Mouse (Mus musculus) 3T3-L1 (cell line): ENCODE results near the gene Rbbp5.
"Not testable (repeated sequence)": the region's sequence is repeated elsewhere in the genome, so short reads cannot be mapped to it uniquely, and the experiment has no call there.

ENCODE experiments used
- DNase-seq: peaks from one replicate; pipeline ENCODE4 v3.0.0-alpha.2; 2015; ENCODE audit warnings: low read depth, low spot score

Gene Rbbp5

GRCm38 (mm10) chr1:132476928-132477691, at the start of gene Rbbp5:
Gene Rbbp5, plus strand, starts transcription at chr1:132477365.
- peak; percentile 90 for DNase-seq

GRCm38 (mm10) chr1:132430818-132431217, 46.3 kb upstream of the Rbbp5 start:
- no peak for DNase-seq

GRCm38 (mm10) chr1:132431716-132432115, 45.4 kb upstream of the Rbbp5 start:
- DNase-seq = no peak

DNA sequence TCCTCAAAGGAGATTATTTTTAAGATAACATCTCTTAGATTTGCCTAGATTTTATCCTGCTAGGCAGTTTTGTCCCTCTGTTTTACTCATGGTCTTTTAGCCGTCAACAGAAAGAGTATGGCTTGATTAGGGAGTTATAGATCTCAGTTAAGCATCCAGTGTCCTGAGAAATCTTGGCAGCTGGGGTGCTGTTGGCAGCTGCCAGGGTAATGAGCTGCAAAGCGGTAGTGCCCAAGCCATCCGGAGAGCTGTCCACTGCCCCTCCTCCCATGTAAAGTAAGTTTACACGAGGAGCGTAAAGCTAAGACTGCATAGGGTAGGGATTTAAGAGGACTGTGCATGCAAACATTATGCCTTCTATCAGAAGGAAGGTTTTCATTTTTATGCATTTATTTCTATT, 43.8 kb upstream of the Rbbp5 start:
- DNase-seq = no peak

- no peak for DNase-seq
Observed at GRCm38 (mm10) chr1:132434032-132434431, 43.1 kb upstream of the Rbbp5 start.

DNA sequence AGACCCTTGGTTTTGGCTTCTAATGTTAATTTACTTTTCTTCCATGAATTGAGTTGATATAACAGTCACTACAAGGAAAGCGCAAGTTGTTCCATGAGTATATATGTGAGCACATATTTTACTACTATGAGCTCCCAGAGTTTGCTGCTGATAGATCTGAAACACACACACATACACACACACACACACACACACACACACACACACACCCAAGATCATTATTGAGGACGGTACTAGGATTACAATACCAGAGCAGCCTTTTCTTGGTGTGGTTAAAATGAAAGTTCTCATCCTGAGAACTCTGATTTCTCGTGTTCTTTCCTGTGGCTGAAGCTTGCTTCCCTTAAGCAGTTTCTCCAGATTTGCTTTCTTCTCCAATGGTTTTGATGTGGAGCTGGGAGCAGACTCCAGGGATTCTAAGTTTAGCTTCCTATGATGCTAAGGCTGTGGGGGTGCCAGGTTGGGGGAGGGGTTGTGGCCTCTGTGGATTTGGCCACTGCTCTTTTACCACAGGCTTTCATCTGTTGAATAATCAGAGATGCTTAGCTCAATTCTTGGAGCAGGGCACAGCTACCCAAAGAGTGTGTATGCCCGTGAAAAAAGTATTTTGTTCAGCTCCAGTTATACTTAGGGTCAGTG, 40.7 kb upstream of the Rbbp5 start:
- DNase-seq = no peak

- DNase-seq = no peak
Observed at GRCm38 (mm10) chr1:132436960-132437359, 40.2 kb upstream of the Rbbp5 start.

- no peak for DNase-seq
Observed at GRCm38 (mm10) chr1:132437389-132437788, 39.8 kb upstream of the Rbbp5 start.

DNA sequence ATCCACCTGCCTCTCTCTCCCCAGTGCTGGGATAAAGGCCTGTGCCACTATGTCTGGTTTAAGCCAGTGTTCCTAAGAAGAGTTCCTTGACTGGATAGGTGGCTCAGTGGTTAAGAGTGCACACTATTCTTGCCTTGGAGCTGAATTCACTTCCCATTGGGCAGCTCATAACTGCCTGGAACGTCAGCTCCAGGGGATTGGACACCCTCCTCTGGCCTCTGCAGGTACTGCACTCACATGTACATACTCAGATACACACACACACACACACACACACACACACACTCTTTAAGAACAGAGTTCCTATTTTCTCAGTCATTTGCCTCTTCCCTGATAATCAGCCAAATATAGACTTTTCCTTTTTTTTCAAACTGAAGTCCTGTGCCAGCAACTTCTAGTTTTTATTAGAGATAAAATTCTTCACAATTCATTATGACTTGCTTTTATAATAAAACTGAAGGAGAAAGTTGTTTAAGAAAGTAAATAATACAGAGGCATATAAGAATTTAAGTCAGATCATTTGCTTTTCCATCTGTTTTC, 36.2 kb upstream of the Rbbp5 start:
- DNase-seq = no peak

DNA sequence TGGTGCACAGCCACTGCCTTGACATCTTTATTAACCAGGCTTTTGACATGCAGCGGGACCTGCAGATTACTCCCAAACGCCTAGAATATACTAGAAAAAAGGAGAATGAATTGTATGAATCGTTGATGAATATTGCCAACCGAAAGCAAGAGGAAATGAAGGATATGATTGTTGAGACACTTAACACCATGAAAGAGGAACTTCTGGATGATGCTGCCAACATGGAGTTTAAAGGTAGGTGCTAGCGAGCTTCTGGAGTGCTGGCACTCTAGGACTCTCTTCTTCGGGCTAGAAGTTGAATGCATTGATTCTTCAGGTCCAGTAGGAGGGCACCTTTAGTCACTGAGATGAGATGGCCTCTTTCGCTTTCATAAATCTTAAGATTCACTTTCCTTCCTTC, 27.4 kb upstream of the Rbbp5 start:
- DNase-seq = no peak

DNA sequence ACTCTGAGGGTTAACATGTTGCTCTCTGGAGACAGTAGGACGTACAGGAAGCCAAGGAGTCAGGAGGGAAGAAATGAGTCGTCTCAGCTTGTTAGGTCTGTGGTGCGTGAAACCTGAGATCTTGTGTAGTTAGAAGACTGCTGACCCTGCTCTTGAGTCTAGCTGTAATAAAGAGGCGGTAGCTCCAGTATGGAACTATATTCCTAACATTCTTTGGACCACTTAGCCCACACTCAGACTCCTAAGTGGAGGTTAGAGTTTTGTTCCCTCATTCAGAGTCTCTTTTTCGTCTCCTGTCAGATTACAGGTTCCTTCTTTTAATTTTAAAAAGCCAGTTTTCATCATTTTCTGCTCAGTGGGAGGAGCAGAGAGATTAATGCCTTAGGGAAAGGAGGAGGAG, 12.5 kb upstream of the Rbbp5 start:
- DNase-seq = peak; percentile 80

- peak; percentile 69 for DNase-seq
Observed at GRCm38 (mm10) chr1:132468926-132469325, 8.2 kb upstream of the Rbbp5 start.

DNA sequence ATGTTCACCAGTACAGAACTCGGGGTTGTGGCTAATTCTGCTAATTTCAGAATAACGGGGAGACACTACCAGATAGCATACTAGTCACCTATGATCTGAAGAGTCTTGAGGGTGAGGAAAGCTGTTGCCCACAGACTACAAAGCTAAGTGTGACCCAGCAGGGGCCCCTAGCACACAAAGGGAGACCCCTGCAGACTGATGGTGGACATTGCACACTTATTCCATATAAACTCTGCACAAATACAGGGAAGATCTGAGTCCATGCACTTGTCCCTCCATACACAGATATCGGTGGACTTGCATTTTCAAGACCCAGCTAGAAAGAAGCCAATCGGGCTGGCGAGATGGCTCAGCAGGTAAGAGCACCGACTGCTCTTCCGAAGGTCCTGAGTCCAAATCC, 7.6 kb upstream of the Rbbp5 start:
- DNase-seq = peak; percentile 47

- DNase-seq = not testable (repeated sequence)
Observed at GRCm38 (mm10) chr1:132470031-132470430, 7.1 kb upstream of the Rbbp5 start.

GRCm38 (mm10) chr1:132471032-132471431, 6.1 kb upstream of the Rbbp5 start:
- no peak for DNase-seq

GRCm38 (mm10) chr1:132471499-132471898, 5.7 kb upstream of the Rbbp5 start:
- no peak for DNase-seq

DNA sequence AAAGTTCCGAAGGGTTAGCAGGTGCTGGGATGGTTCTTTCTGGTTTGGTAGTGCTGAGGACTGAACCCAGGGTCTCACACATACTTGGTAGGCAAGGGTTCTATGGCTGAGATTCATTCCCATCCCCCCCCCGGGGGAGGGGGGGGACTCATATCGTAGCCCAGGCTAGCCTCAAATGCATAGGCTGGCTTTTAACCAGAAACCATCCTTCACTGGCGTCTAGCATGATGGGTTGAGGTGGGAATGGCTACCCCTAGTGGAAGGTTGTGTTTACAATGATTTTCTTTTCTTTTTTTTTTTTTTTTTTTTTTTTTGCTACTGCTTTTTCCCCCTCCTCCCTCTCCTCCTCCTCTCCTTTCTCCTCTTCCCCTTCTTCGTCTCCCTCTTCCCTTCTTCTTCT, 4.6 kb upstream of the Rbbp5 start:
- no peak for DNase-seq

DNA sequence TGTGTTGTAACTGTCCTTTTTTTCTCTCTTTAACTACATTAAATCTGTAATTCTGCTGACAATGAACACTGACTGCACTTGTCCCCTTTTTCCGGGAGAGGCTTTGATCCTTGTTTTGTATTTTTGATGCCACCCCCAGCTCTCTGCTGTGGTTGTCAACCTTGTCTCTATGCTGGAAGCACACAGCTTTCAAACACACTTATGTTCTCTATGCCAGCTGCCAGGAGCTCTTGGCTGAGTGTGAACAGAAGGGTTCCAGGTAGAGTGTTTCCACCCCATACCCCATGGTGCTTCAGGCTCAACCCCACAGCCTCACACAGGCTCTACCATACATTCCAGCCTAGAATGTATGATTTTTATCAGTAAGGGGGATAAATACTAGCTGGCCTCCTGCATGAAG, 2.7 kb upstream of the Rbbp5 start:
- DNase-seq = no peak

DNA sequence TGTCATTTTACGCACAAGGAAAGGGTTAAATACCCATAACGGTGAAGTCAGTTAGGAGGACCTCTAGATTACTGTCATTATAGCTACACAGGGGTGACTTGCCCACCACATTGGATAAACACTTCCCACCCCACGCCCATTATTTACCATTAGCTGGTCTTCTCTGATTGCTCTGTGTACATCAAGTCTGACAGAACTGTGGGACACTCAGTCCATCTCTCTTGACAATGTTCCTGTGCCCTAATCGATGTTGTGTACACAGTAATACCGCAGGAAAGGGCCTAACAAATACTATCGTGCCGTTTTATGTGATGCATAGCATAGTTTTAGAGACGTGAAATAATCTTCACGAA, 614 bp upstream of the Rbbp5 start:
- no peak for DNase-seq

DNA sequence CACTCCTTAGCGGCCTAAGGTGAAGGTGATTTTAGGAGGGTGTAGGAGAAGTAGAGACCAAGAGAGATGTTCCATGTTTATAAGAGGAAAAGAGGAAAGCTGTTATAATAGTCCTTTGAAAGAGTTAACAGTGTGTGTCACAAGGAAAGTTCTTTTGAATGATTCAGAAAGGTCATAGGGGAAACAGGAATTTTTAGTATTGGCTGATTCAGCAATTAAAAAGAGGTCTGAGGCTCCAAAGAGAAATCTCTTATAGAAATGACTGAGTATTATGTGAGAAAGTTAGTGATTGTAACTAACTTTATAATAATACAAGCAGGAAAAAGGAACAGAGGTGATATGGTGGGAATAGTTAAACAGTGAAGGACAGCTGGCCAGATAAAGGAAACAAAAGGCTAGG, 2.3 kb downstream of the Rbbp5 start:
- DNase-seq = no peak

- DNase-seq = no peak
Observed at GRCm38 (mm10) chr1:132481619-132482018, 4.5 kb downstream of the Rbbp5 start.

DNA sequence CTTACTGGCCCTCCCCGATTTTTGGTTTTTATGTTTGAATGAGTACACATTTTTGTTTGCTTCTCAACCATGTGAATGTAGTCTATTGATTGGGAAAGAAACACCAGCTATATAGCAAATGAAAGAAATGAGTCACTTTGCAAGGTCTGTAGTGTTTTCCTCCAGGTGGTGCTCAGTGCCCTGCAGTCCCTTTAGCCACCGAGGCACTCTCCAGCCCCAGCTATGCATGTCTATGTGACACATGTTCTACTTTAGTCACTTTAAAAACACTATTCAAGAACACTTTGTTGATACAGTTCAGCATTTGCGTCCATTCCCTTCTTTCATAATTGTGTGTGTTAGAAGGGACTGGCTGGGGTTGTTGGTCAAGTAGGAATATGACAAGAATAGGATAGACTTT, 6.1 kb downstream of the Rbbp5 start:
- DNase-seq = no peak

DNA sequence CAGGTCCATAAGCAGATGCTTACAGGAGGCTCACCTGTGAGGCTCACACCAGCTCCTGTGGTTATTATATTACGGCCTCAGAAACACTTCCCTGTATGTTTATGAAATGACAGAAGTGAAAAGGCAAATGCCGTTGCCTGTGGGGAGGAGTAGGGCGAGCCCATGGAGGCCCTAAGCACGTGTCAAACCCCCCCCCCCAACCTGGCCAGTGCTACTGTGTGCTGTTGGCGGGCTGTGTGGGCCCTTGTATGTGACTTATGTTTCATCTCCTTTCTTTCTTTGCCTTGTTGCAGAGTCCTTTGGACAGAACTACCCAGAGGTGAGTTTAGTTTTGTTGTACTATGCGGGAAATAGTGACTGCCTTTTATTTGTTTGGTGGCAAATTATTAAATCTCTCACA, 6.6 kb downstream of the Rbbp5 start:
- no peak for DNase-seq
